ENCODE assay signal across 19 mouse cellular contexts in the genomic region with DNA sequence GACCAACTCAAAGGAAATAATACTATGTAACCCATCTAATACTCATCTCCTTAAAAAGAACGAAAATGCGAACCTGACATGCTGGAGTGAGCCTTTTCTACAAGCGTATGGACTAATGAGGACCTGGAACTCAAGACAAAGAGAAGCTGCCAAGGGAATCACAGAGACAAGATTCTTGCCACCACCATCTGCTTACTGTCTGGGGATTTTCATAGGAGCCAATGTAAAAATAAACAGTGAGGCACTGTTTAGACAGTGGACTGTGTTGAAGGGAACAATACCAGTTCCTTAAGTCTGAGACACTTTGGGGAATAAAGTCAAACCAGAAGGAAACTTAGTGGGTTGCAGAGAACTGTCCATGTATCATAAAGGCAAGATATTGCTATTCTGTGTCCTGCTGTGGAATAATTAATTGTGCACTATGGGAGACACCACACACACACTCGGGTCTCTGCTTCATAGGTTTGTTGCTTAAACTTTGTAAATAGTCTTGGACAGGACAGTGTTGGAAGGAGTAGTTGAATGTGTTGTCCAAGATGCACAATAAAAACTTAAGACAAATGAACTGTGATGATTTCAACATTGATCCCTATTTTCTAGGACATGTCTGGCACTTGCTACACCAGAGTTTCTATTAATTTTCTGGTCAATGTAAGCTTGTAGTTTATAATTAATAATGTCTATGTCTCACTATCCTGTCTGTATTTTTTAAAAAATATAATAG.
DNase-seq lines count a peak whose midpoint lies in the region; ATAC-seq and TF ChIP-seq lines count a peak whose summit lies in the region.
"Had no signal": no experiment of that assay in that cellular context is flagged by ENCODE, and none has a peak within 500 bp of the region (broad histone marks: within the 10 kb centered on the region; RNA-seq: fewer than 3 reads in every experiment).

No protein-coding gene starts in this region.

- peak; percentile 5 for DNase-seq in lung, postnatal 10 days
- no peak for DNase-seq in lung, postnatal 25 days (ENCODE audit: low spot score)
- DNase-seq in cerebellum, adult 18-20 months: peak; percentile 46 to 52
- DNase-seq in cerebellum, postnatal 36 days: peak; percentile 19 to 39
- no peak for DNase-seq in kidney, postnatal 4 days
- DNase-seq: adrenal gland, postnatal 10 days; heart, adult 11 months; kidney, adult 11 months; midbrain, embryonic 14.5 days; right cerebral cortex, postnatal 14 days; spleen, adult 18-20 months; thymus, postnatal 36 days had no signal

- no peaks in the 10 kb centered on the region for H3K4me1 ChIP-seq in hindbrain, embryonic 16.5 days (ENCODE audit: control insufficient read depth, insufficient read depth, low read depth, low read length)
- peaks cover 6% of the 10 kb centered on the region; the same call in 1 of the 2 replicates for H3K4me1 ChIP-seq in hindbrain, embryonic 13.5 days (replicated peaks)
- H3K4me1 ChIP-seq in intestine, postnatal 0 days (replicated peaks; ENCODE audit: control insufficient read depth, insufficient read depth, low read length): no peaks in the 10 kb centered on the region
- H3K4me1 ChIP-seq: heart, embryonic 12.5 days had no signal

- 67% methylated on average over 4 of the region's 4 CpGs for WGBS in hindbrain, embryonic 16.5 days
- WGBS in hindbrain, embryonic 13.5 days: 80% methylated on average over 4 of the region's 4 CpGs
- WGBS in intestine, postnatal 0 days: 62% methylated on average over 4 of the region's 4 CpGs

- ATAC-seq in hindbrain, embryonic 16.5 days: peak; percentile 25; the same call in 1 of the 2 replicates
- no peak for ATAC-seq in hindbrain, embryonic 13.5 days (ENCODE audit: low FRiP score)
- no peak for ATAC-seq in intestine, postnatal 0 days

- no peaks in the 10 kb centered on the region for H3K9me3 ChIP-seq in hindbrain, embryonic 16.5 days (ENCODE audit: control insufficient read depth, low read length)
- no peaks in the 10 kb centered on the region for H3K9me3 ChIP-seq in hindbrain, embryonic 13.5 days
- H3K9me3 ChIP-seq in intestine, postnatal 0 days (ENCODE audit: control insufficient read depth): no peaks in the 10 kb centered on the region
- H3K9me3 ChIP-seq: heart, embryonic 12.5 days; hindbrain, embryonic 15.5 days had no signal

- no peaks in the 10 kb centered on the region for H3K36me3 ChIP-seq in hindbrain, embryonic 16.5 days (ENCODE audit: control insufficient read depth, insufficient read depth, low read length)
- no peaks in the 10 kb centered on the region for H3K36me3 ChIP-seq in hindbrain, embryonic 13.5 days
- H3K36me3 ChIP-seq in intestine, postnatal 0 days (ENCODE audit: control insufficient read depth, insufficient read depth): no peaks in the 10 kb centered on the region
- H3K36me3 ChIP-seq: heart, embryonic 12.5 days; hindbrain, embryonic 15.5 days had no signal

- H3K27ac ChIP-seq in hindbrain, embryonic 16.5 days (ENCODE audit: low read depth, low read length): no peak overlapping the region
- no peak overlapping the region for H3K27ac ChIP-seq in hindbrain, embryonic 13.5 days
- H3K27ac ChIP-seq in intestine, postnatal 0 days (ENCODE audit: low read depth, low read length): no peak overlapping the region
- H3K27ac ChIP-seq: hindbrain, embryonic 15.5 days; liver, embryonic 14.5 days had no signal

- no peak overlapping the region for H3K9ac ChIP-seq in hindbrain, embryonic 16.5 days (ENCODE audit: low read depth, low read length)
- no peak overlapping the region for H3K9ac ChIP-seq in hindbrain, embryonic 13.5 days
- no peak overlapping the region for H3K9ac ChIP-seq in intestine, postnatal 0 days (ENCODE audit: low read depth, low read length)
- H3K9ac ChIP-seq: heart, embryonic 12.5 days; hindbrain, embryonic 15.5 days; liver, embryonic 14.5 days had no signal

- H3K27me3 ChIP-seq in hindbrain, embryonic 16.5 days (replicated peaks; ENCODE audit: control insufficient read depth, insufficient read depth, low read length): no peaks in the 10 kb centered on the region
- no peaks in the 10 kb centered on the region for H3K27me3 ChIP-seq in hindbrain, embryonic 13.5 days
- H3K27me3 ChIP-seq in intestine, postnatal 0 days (replicated peaks; ENCODE audit: control insufficient read depth, insufficient read depth, low read length): no peaks in the 10 kb centered on the region
- H3K27me3 ChIP-seq: heart, embryonic 12.5 days; hindbrain, embryonic 15.5 days had no signal

- no peak for TF ChIP-seq CTCF in intestine, postnatal 0 days (IDR thresholded peaks at IDR 0.05; ENCODE audit: low read depth)

- H3K4me3 ChIP-seq in hindbrain, embryonic 16.5 days (ENCODE audit: low read length): no peak overlapping the region
- no peak overlapping the region for H3K4me3 ChIP-seq in hindbrain, embryonic 13.5 days
- no peak overlapping the region for H3K4me3 ChIP-seq in intestine, postnatal 0 days (ENCODE audit: low read depth, low read length)
- H3K4me3 ChIP-seq: heart, embryonic 12.5 days; hindbrain, embryonic 15.5 days; myocyte had no signal

- H3K4me2 ChIP-seq in hindbrain, embryonic 16.5 days (ENCODE audit: low read length): no peak overlapping the region
- no peak overlapping the region for H3K4me2 ChIP-seq in hindbrain, embryonic 13.5 days
- H3K4me2 ChIP-seq in intestine, postnatal 0 days (replicated peaks; ENCODE audit: low read depth): no peak overlapping the region
- H3K4me2 ChIP-seq: heart, embryonic 12.5 days; hindbrain, embryonic 15.5 days had no signal

Comparison
In these comparisons a context has a peak if more than half of its experiments do, and no peak if none do; other contexts are left out.
1. DNase-seq: peak in lung, postnatal 10 days (single experiment), cerebellum, adult 18-20 months (2 of 2) and cerebellum, postnatal 36 days (2 of 2); none in lung, postnatal 25 days (single experiment) and kidney, postnatal 4 days (0 of 2).